Mouse (Mus musculus) forebrain, postnatal 0 days (tissue): ENCODE measurements around the gene 4930519G04Rik. TPM values are rescaled to one million over a fixed set of nuclear protein-coding genes. Genes with fewer than 3 reads are reported as not detected.

ENCODE experiments used
- ATAC-seq: fragments of 200-750 bp; cut with Nextera tagmentation; 2 replicates; pipeline ENCODE4 v1.8.0; 2017; ENCODE audit warnings: mild to moderate bottlenecking, moderate library complexity
- DNase-seq: peaks from one replicate; pipeline ENCODE4 v3.0.0-alpha.2; 2015
- H3K27ac ChIP-seq: fragments of 300-500 bp; sonication (generic); 2 replicates; pipeline ENCODE4 v1.5.1; 2014; ENCODE audit warnings: low read depth, mild to moderate bottlenecking, antibody characterized with exemption, low read length, moderate library complexity, mixed read lengths
- H3K27me3 ChIP-seq: fragments of 300-500 bp; sonication (generic); 2 replicates; pipeline ENCODE4 v1.6.1; 2014; ENCODE audit warnings: mild to moderate bottlenecking, low read length, mixed read lengths; ENCODE audit not compliant: insufficient read depth
- H3K36me3 ChIP-seq: fragments of 300-500 bp; sonication (generic); 2 replicates; pipeline ENCODE4 v1.6.1; 2014; ENCODE audit warnings: mild to moderate bottlenecking, moderate library complexity; ENCODE audit not compliant: insufficient read depth
- H3K4me1 ChIP-seq: fragments of 300-500 bp; sonication (generic); 2 replicates; pipeline ENCODE4 v1.6.1; 2014; ENCODE audit warnings: antibody characterized with exemption; ENCODE audit not compliant: insufficient read depth
- H3K4me2 ChIP-seq: fragments of 300-500 bp; sonication (generic); 2 replicates; pipeline ENCODE4 v1.6.1; 2014; ENCODE audit warnings: low read depth, mild to moderate bottlenecking, moderate library complexity
- H3K4me3 ChIP-seq: fragments of 300-500 bp; sonication (generic); 2 replicates; pipeline ENCODE4 v1.5.1; 2014; ENCODE audit warnings: low read depth, low read length, mixed read lengths
- H3K9ac ChIP-seq: fragments of 300-500 bp; sonication (generic); 2 replicates; pipeline ENCODE4 v1.6.1; 2014; ENCODE audit warnings: mild to moderate bottlenecking
- H3K9me3 ChIP-seq: fragments of 300-500 bp; sonication (generic); 2 replicates; pipeline ENCODE4 v1.6.1; 2016; ENCODE audit warnings: low read length
- CTCF ChIP-seq: sonication (generic); IDR thresholded peaks from 2 replicates; pipeline ENCODE4 v1.5.1; 2016; ENCODE audit warnings: antibody characterized with exemption, control low read depth, low read depth
- WGBS: fragments of 180-500 bp; shearing (Covaris S2); extraction: QIAGEN DNeasy Blood & Tissue Kit; methylation state at CpG from one replicate; pipeline ENCODE4 v1.1.7; 2014; 5-methylcytosine and 5-hydroxymethylcytosine counted together
- polyA plus RNA-seq: library from polyadenylated mRNA; unstranded; fragments of >200 nt; fragmentation: Nextera tagmentation; extraction: Ambion mirVana; gene quantifications from 2 replicates; pipeline ENCODE4 v1.2.1, GENCODE M21; 2015
- total RNA-seq: library from RNA; depleted of rRNA; stranded (reverse); fragments of >200 nt; gene quantifications from 2 replicates; pipeline ENCODE4 v1.2.3, GENCODE M21; 2014

4930519G04Rik gene
- total and polyA plus RNA-seq, 2 experiments from 2014 or later: not detected

DNA sequence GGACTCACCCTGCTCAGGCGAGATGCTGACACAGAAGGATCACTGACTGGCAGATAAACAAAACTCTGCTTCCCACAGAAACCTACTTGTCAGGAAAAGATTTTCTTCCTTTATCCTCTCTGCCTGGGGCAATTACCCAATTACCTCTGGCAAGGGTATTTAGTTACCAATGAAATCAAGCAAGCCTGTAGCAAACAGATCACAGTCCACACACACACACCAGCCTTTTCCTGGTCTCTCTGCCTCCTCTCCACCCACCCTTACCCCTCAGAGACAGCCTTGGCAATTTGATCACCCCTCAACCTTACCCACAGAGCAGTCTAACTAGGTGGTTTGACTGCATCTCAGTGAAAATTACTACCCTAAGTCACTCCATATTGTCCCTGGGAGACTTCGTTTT is 35.5 kb downstream of the 4930519G04Rik start:
- ATAC-seq (no peak), DNase-seq (no peak)
- WGBS: 71% methylated on average over 2 of the region's 2 CpGs
- no peak overlapping the region for H3K4me2 ChIP-seq
- H3K9ac ChIP-seq: no peak overlapping the region
- no peak overlapping the region for H3K27ac ChIP-seq
- H3K36me3 ChIP-seq: no peaks in the 10 kb centered on the region
- no peaks in the 10 kb centered on the region for H3K27me3 ChIP-seq
- H3K4me3 ChIP-seq: no peak overlapping the region
- no peaks in the 10 kb centered on the region for H3K4me1 ChIP-seq
- no peak for TF ChIP-seq CTCF
- H3K9me3 ChIP-seq: no peaks in the 10 kb centered on the region

- no peaks in the 10 kb centered on the region for H3K4me1 ChIP-seq
- H3K4me3 ChIP-seq: no peak overlapping the region
- DNase-seq: no peak
- WGBS: 86% methylated on average over 4 of the region's 4 CpGs
- H3K36me3 ChIP-seq: no peaks in the 10 kb centered on the region
- no peak for TF ChIP-seq CTCF
- no peak overlapping the region for H3K9ac ChIP-seq
- H3K27me3 ChIP-seq: peaks cover 3% of the 10 kb centered on the region; the same call in 1 of the 2 replicates
- H3K9me3 ChIP-seq: no peaks in the 10 kb centered on the region
- no peak overlapping the region for H3K27ac ChIP-seq
- ATAC-seq: no peak
- H3K4me2 ChIP-seq: no peak overlapping the region
Measured at GRCm38 (mm10) chr5:114895542-114895941, 42.1 kb downstream of the 4930519G04Rik start.

DNA sequence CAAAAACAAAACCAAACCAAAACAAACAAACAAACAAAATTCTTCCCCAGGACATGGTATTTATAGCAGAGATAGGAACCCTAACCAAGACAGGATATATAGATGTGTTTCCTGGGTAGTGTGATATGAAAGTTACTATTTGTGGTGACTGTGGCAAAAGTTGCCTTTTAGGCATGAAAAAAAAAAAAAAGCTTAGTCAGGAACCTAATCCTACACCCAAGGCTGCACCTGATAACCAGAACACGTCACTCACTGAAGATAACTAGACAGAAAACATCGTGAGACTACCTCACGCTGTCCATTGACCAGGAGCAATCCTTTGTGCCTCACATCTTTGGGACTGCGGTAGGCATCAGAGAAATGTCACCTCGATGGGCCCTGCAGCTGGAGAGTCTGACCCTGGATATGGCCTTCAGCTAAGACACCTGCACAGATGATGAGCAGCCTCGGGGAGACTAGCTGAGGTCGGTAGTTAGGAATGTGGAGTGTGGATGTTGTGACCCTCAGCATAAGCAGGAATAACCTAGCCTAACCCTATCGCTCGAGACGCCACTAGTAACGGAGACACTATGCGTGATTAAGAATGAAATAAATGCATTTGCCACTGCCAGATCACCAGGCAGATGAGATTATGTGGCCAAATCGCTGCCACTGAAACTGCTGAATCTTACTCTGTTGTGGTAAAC is 43.4 kb downstream of the 4930519G04Rik start, which contains the start of gene Oasl2:
Oasl2 (plus strand) TSS at position 249 of the 686 bp plus-strand sequence.
- Histone ChIP-seq H3K4me3 (no peak within 1 kb of the TSS), H3K4me1 (no peaks in the 10 kb centered on the region), H3K9me3 (no peaks in the 10 kb centered on the region), H3K36me3 (no peaks in the 10 kb centered on the region), H3K27ac (no peak within 1 kb of the TSS), H3K4me2 (peak within 1 kb of the TSS; percentile 1), H3K27me3 (peaks cover 3% of the 10 kb centered on the region; the same call in 1 of the 2 replicates), H3K9ac (no peak within 1 kb of the TSS)
- DNase-seq: no peak
- TF ChIP-seq CTCF: no peak
- ATAC-seq: no peak
- 65% methylated on average over 13 of the region's 13 CpGs for WGBS

- peak overlapping the region; percentile 1 for H3K4me2 ChIP-seq
- ATAC-seq: no peak
- no peaks in the 10 kb centered on the region for H3K9me3 ChIP-seq
- 10% methylated on average over 7 of the region's 7 CpGs for WGBS
- no peak for TF ChIP-seq CTCF
- no peaks in the 10 kb centered on the region for H3K36me3 ChIP-seq
- DNase-seq: no peak
- H3K27ac ChIP-seq: no peak overlapping the region
- H3K9ac ChIP-seq: no peak overlapping the region
- H3K27me3 ChIP-seq: peaks cover 3% of the 10 kb centered on the region; the same call in 1 of the 2 replicates
- no peaks in the 10 kb centered on the region for H3K4me1 ChIP-seq
- H3K4me3 ChIP-seq: no peak overlapping the region
Measured at GRCm38 (mm10) chr5:114897374-114897793, 43.9 kb downstream of the 4930519G04Rik start.

DNA sequence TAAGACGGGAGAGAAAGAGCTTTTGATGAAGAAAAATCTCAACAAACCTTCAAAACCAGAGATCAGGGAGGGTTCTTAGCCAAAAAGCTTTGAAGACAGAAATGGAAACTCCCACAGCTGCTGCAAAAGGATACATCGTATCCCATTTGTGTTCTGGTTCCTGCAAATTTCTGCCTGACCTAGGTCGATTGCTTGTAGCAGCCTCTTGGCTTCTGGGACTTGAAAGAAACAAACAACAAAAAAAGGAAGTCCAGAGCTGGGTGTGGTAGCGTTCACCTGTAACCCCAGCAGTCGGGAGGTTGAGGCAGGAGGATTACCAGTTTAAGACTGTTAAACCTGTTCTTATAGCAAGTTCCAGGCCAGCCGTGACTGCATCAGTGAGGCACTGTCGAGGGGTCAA is 45.4 kb downstream of the 4930519G04Rik start:
- DNase-seq: no peak
- 84% methylated on average over 7 of the region's 7 CpGs for WGBS
- no peak for TF ChIP-seq CTCF

GRCm38 (mm10) chr5:114902413-114902812 is 48.9 kb downstream of the 4930519G04Rik start:
- peak; percentile 76 for TF ChIP-seq CTCF
- 37% methylated on average over 1 of the region's 1 CpGs for WGBS

More for the DNA sequence above, 45.4 kb downstream of the 4930519G04Rik start:
- H3K36me3 ChIP-seq: no peaks in the 10 kb centered on the region
- ATAC-seq: no peak
- no peaks in the 10 kb centered on the region for H3K4me1 ChIP-seq
- H3K4me3 ChIP-seq: no peak overlapping the region
- no peak overlapping the region for H3K4me2 ChIP-seq
- no peaks in the 10 kb centered on the region for H3K9me3 ChIP-seq
- H3K27me3 ChIP-seq: peaks cover 3% of the 10 kb centered on the region; the same call in 1 of the 2 replicates
- no peak overlapping the region for H3K9ac ChIP-seq
- no peak overlapping the region for H3K27ac ChIP-seq

DNA sequence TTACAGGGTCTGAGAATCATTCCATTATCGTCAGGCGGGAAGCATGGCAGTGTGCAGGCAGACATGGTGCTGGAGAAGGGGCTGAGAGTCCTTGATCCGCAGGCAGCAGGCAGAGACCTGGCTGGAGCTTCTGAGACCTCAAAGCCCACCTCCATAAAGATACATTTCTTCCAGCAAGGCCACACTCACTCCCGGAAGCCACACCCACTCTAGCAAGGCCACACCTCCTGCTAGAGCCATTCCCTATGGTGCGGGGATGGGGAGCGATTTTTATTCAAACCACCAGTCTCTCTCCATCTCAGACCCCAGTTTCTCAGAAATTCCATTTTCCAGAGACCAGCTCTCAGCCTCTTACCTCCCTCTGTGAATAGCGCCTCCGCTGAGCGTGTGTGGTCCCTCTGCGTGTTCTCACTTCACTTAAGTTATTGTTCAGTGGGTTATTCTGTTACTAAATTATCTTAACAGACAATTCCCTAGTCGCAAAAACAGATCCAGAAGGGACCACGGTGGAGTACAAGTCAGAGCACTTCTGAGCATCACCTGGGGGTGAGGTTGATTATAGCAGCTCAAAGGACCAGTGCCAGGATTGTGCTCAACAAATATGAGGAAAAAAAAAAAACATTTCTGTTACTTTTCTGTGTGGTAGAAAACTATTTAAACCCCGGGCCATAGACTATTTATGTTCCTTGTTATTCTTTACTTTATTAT is 55.3 kb downstream of the 4930519G04Rik start:
- no peak overlapping the region for H3K27ac ChIP-seq

More at GRCm38 (mm10) chr5:114902413-114902812, 48.9 kb downstream of the 4930519G04Rik start:
- no peaks in the 10 kb centered on the region for H3K27me3 ChIP-seq
- no peaks in the 10 kb centered on the region for H3K4me1 ChIP-seq
- peak; percentile 48 for DNase-seq
- H3K9ac ChIP-seq: no peak overlapping the region
- no peak overlapping the region for H3K4me3 ChIP-seq
- no peak for ATAC-seq
- no peaks in the 10 kb centered on the region for H3K9me3 ChIP-seq
- no peak overlapping the region for H3K27ac ChIP-seq
- H3K36me3 ChIP-seq: no peaks in the 10 kb centered on the region
- no peak overlapping the region for H3K4me2 ChIP-seq

More for the DNA sequence above, 55.3 kb downstream of the 4930519G04Rik start:
- H3K4me1 ChIP-seq: no peaks in the 10 kb centered on the region
- no peaks in the 10 kb centered on the region for H3K27me3 ChIP-seq
- no peak for TF ChIP-seq CTCF
- no peaks in the 10 kb centered on the region for H3K36me3 ChIP-seq
- H3K4me2 ChIP-seq: no peak overlapping the region
- 52% methylated on average over 13 of the region's 13 CpGs for WGBS
- H3K9me3 ChIP-seq: no peaks in the 10 kb centered on the region
- ATAC-seq (no peak), DNase-seq (no peak)
- H3K4me3 ChIP-seq: no peak overlapping the region
- H3K9ac ChIP-seq: no peak overlapping the region
